Mouse (Mus musculus): ENCODE data around the gene Camta1. TPM values are rescaled to one million over a fixed set of nuclear protein-coding genes. Genes with fewer than 3 reads are reported as not detected.

Camta1 gene
- total RNA-seq, 2 experiments from 2014 or later: 247 to 265 TPM

DNA sequence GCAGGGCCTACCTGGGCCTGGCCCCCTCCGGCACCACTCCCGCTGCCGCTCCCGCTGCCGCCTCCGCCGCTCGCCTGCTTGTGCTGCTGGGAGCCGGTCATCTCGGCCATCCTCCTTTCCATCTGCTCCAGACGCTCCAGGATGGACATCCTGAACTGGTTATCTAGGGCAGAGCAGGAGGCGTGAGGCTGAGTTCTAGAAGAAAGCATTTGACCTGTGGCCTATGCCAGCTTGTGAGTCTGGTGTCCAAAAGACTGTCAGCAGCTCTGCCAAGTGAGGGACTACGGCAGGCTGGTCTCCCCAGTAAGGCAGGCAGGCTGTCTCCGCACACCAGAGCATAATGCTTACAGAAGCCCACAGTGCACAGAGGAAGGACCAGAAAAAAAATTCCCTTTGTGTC, 772.9 kb downstream of the Camta1 start:
- DNase-seq (ENCODE audit: low spot score in 2 of 2): no peak

DNA sequence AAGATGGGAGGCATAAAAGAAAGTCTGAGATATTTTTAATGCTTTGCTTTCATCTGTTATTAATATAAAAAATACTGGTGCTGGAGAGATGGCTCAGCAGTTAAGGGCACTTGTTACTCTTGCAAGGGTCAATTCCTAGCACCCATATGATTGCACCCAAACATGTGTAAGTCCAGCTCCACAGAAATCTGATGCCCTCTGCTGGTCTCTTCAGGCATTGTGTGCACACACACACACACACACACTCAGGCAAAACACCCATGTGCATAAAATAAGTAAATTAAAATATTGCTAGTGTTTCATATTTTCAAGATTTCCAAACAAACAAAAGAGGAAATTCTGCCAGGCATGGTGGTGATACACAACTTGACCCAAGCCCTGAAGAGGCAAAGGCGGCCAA, 774.3 kb downstream of the Camta1 start:
- no peak for DNase-seq (ENCODE audit: low spot score in 2 of 2)

GRCm38 (mm10) chr4:151083027-151083426, 778.6 kb downstream of the Camta1 start:
- no peak for DNase-seq (ENCODE audit: low spot score in 2 of 2)

GRCm38 (mm10) chr4:151081977-151082376, 779.7 kb downstream of the Camta1 start:
- no peak for DNase-seq (ENCODE audit: low spot score in 2 of 2)

DNA sequence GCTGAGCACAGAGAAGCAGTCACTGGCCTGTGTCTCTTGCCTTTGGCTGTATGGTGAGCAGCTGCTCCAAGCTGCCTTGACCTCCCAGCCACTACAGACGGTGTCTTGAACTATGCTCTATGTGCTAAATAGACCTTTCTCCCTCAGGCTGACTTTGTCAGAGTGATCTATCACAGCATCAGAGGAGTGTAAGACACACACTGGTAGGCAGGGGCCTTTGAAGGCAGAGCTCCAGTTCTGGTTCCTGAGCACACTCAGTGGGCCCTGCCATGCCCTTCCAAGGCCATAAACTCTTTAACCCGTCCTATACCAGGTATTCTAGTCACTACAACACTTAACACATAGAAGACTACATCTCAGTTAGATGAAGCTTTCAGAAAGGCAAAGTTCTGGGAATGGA, 780.3 kb downstream of the Camta1 start:
- DNase-seq (ENCODE audit: low spot score in 2 of 2): no peak

- no peak for DNase-seq (ENCODE audit: low spot score in 2 of 2)
Measured at GRCm38 (mm10) chr4:151074817-151075216, 786.9 kb downstream of the Camta1 start.

DNA sequence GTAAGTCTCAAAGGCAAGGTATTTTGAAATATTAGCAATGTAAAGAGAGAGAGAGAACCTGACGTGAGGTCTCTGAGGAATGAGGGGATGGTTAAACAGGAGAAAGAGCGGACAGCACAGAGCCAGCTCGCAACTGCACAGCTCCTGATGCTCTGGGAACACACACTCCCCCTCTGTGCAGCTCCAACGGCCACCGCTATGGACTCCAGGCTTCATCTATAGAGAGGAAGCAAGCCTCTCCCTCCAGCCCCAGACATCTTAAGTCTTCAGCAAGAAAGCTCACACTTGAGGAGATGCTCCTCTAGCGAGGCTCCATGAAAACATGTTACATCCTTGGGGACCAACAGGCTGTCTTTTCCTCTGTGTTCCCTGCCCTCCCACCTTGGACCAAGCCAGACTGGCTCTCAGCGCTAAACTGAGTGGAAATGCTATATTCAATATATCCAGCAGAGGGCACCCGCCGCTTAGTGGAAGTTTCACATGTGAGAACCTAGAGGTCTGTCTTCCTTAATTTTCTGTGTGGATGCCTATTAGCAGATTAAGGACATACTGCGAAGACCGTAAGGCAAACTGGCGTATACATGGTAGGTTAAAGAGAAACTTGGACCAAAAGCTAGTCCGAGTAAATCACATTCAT, 788.5 kb downstream of the Camta1 start:
- DNase-seq (ENCODE audit: low spot score in 2 of 2): peak; percentile 81 to 87

GRCm38 (mm10) chr4:151070962-151071361, 790.7 kb downstream of the Camta1 start:
- no peak for DNase-seq (ENCODE audit: low spot score in 2 of 2)

DNA sequence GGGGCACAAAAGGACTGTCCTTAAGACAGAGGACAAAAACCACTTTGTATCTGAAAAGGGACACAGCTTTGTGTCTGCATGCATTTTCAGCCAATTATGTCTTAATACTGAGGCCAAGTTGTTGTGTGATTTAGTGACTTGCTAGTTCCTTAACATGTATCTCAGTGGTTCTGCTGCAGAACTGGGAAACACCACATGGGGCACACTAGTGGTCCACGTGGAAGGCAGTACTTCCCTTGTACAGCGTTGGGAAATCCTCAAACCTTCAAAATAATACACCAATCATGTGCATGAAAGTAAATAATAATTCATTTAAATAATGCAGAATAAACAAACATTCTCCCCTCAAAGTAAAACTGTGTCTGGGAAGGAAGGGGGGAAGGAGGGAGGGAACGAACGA, 792.9 kb downstream of the Camta1 start:
- no peak for DNase-seq (ENCODE audit: low spot score in 2 of 2)

- no peak for DNase-seq (ENCODE audit: low spot score in 2 of 2)
Measured at GRCm38 (mm10) chr4:151059566-151059965, 802.1 kb downstream of the Camta1 start.

- DNase-seq (ENCODE audit: low spot score in 2 of 2): no peak
Measured at GRCm38 (mm10) chr4:151058634-151059033, 803.0 kb downstream of the Camta1 start.

- peak; percentile 99 to 100 for DNase-seq (ENCODE audit: low spot score in 2 of 2)
Measured at GRCm38 (mm10) chr4:151057347-151058321, 804.0 kb downstream of the Camta1 start, which contains the start of gene Vamp3. Vamp3 (minus strand) TSS chr4:151057963.

DNA sequence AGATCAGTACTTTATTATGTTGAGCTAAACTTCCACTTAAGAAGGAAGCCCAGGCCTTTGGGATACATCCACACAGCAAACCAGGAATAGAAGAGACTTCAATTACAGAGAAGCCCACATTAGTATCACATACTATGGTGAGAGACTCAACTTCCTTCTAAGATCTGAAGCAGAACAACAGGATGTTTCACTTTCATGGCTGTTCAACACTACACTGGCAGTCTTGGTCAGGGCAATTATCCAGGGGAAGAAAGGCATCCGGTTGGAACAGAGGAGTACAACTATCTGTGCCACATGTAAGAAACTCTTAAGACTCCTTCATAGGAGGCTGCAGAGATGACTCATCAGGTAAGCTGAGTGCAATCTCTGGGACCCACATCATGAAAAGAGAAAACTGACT, 810.5 kb downstream of the Camta1 start:
- DNase-seq (ENCODE audit: low spot score in 2 of 2): no peak

DNA sequence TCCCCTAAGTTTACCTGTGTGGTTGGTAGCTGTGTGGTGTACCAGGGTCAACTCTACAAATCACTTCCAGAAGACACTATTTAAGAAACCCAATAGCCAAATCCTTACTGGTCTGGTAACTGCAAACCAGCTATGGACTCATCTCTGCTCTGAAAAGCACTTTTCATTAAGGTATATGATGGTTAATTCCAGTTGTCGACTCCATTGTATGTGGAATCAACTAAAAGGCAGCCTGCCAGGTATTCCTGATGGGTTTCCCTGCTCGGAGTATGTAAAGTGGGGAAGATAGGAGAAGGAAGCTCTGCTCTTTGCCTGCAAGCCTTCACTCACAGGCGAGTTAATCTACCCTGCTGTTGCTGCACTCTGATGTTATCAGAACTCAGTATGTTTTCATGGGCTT, 815.2 kb downstream of the Camta1 start:
- DNase-seq (ENCODE audit: low spot score in 2 of 2): no peak

GRCm38 (mm10) chr4:151044944-151045570, 816.6 kb downstream of the Camta1 start:
- DNase-seq (ENCODE audit: low spot score in 2 of 2): peak; percentile 47 to 64

DNA sequence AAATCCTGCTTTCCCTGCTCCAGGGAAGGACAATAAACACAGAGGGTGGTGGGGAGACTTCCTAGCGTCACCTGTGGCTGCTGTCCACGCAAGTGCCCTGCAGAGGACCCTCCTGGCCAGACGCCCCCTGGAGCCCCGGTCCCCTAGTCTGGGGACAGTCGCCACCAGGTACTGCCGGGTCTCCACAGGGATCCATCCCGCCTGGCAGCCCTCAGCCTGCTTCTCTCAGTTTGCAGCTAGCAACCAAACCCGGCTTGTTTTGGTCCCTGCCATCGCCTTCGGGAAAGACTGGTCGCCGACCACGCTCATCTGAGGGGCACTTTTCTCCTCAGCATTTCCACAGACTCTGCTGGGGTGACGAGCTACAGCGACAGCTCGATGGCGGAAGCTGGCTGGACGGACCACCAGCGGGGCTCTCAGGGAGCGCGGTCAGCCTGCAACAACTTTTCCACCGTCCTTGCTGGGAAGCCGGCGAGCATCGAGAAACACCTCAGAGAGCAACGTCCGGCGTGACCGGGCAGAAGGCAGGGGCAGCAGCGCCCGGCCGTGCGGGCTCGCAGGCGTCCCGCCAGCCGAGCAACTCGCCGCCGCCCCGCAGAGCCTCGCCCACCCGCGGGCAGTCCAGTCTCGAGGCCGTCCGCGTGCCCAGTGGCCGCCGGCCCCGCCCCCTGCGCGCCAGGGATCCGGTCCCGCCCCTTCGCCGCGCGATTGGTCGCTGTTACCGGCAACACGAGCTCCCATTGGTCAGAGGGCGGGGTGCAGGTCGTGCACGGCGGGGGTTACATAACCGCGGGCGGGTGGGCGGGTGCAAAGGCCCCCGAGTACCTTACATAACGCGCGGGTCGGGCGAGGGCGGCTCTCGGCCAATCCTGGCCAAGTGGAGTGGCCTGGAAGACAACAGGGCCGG, 817.4 kb downstream of the Camta1 start, which contains the start of gene Per3:
Gene Per3 (minus strand): TSS at position 629 of the 907 bp plus-strand sequence.
- peak; percentile 98 to 99 for DNase-seq (ENCODE audit: low spot score in 2 of 2)

- peak in 1 of 2 experiments; percentile 16 for DNase-seq (ENCODE audit: low spot score in 2 of 2)
Measured at GRCm38 (mm10) chr4:151043281-151043680, 818.4 kb downstream of the Camta1 start.

DNA sequence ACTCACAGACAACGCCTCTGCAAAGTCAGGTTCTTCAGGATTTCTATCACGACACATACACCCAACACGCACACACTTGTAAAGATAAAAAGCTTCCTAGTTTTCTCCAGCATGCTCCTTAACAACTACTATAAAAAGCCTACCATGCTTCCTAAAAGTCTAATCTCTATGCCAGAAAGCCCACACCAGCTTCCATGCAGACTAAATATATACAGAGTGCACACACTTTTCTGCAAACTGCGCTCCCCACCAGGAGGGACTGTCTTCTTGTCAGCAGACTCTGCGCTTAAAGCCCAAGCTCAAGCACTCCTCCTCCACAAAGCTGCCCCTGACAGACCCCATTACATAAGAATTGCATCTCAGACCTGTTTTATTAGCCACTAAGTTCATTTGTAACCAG, 820.2 kb downstream of the Camta1 start:
- DNase-seq (ENCODE audit: low spot score in 2 of 2): peak; percentile 26 to 42

GRCm38 (mm10) chr4:151037800-151038199, 823.9 kb downstream of the Camta1 start:
- no peak for DNase-seq (ENCODE audit: low spot score in 2 of 2)

DNA sequence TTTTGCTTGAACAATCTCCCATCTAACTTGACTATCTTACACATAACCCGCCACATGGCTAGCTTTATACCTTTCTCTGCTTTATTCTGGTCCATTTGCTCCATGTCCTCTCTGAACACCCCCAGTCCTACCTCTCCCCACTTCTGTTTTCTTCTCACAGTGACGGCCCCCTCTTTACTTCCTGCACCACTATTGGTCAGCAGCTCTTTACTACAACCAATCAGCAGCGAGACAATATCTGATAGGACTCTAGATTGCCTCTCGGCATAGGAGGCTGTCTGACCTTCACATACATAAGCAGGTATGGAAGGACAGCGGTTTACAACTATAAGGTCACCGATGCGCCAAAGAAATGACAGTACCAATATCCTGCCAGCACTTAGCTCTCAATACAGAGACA, 825.2 kb downstream of the Camta1 start:
- DNase-seq (ENCODE audit: low spot score in 2 of 2): no peak

GRCm38 (mm10) chr4:151027001-151027400, 834.7 kb downstream of the Camta1 start:
- peak in 1 of 2 experiments; percentile 29 for DNase-seq (ENCODE audit: low spot score in 2 of 2)

Data from left cerebral cortex, adult 18-20 months (tissue).